Mouse (Mus musculus) WW6 (cell line): ENCODE measurements around the gene Mvb12b.
A peak's percentile ranks its signal among the peaks of the same experiment; 100 is the strongest.
"Not testable (repeated sequence)": the region's sequence is repeated elsewhere in the genome, so short reads cannot be mapped to it uniquely, and the experiment has no call there.

Source experiments
- DNase-seq: peaks from one replicate; pipeline ENCODE4 v3.0.0-alpha.2; 2013; ENCODE audit warnings: low read depth, low spot score

Mvb12b gene

GRCm38 (mm10) chr2:33887328-33888099 is at the start of gene Mvb12b:
Gene Mvb12b, minus strand, starts transcription at chr2:33887946.
- DNase-seq, result no peak

DNA sequence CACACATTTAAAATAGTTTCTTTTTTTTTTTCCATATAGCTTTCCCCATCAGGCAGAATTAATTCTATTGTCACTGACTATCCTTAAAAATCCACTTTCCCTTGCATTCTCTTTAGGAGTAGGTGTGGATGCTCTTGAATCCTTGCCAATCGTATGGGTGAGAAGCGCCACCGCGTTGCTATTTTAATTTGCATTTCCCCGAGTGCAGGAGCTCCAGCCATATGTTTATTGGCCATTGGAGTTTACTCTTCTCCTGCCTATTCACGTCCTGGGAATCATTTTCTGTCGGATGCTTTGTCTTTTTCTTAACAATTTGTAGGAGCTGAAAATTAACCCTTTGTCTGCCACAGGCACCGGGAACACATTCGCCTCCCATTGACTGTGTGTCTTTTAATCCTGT is 48.0 kb upstream of the Mvb12b start:
- no peak for DNase-seq

DNA sequence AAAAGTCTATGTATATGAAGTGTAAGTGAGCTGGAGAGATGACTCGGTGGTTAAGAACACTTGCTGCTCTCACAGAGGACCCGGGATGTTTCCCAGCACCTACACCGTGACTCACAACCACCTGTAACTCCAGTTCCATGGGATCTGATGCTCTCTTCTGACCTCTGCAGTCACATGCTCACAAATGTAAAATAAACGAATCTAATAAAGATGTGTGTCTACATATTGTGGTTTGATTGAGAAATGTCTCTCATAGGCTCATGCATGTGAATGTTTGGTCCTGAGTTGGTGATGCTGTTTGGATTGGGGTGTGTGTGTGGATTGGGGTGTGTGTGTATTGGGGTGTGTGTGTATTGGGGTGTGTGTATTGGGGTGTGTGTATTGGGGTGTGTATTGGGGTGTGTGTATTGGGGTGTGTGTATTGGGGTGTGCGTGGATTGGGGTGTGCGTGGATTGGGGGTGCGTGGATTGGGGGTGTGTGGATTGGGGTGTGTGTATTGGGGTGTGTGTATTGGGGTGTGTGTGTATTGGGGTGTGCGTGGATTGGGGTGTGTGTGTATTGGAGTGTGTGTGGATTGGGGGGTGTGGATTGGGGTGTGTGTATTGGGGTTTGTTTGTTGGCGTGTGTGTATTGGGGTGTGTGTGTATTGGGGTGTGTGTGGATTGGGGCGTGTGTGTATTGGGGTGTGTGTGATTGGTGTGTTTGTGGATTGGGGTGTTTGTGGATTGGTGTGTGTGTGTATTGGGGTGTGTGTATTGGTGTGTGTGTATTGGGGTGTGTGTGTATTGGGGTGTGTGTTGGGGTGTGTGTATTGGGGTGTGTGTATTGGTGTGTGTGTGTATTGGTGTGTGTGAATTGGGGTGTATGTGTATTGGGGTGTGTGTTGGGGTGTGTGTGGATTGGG is 46.1 kb upstream of the Mvb12b start:
- DNase-seq, result no peak

DNA sequence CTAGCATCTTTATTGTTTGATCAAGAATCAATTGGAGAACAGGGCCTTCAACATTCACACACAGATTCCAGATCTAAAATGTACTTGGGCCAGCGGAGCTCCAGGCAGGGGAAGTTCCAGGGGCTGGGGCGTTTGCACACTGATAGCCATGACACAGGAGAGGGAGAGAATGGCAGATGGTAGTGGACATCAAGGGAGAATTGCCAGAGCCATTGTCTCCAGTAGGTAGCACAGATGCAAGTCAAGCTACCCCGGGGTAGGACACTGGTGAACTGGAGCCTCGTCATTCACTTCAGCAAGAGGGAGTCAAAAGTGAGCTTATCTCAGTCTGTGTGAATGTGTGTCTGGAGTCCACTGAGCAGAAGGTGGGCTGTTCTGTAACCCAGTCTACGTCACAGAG is 43.4 kb upstream of the Mvb12b start:
- no peak for DNase-seq

DNA sequence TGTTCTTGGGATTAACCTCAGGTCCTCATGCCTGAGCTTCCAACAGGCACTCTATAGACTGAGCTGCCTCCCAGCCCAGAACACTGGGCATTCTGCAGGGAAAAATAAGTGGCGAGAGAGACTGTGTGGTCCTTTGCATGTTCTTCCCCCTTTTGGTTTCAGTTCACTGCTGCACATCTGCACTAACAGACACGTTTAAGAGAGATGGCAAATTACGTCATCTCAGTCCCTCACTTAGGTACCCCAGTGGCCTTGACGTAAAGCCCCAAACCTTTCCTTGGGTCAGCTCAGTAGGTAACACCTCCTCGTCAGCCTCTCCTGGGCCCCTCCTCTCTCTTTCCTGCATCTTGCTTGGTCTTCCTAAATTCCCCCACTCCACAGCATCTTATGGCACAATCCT is 37.5 kb upstream of the Mvb12b start:
- DNase-seq, result no peak

- no peak for DNase-seq
These were observed 35.7 kb upstream of the Mvb12b start for GRCm38 (mm10) chr2:33923482-33923881.

DNA sequence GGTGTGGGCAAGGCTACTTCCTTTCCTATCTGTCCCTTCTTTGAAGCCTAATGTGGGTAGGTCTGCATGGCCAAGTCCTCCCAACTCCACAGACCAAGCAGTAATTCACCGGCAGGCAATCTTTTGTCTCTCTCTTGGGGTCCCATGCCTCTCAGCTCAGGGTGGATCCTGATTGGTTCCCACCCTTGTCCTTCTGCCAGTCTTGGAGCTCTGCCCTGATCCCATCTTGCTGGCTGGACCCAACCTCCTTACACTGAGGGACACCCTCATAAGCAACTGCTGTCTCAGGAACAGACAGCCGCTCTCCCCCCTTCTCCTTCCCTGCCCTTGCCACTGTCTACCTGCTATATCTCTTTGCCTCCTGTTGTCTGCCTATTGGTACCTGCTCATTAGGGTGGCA is 34.7 kb upstream of the Mvb12b start:
- DNase-seq, result no peak

DNA sequence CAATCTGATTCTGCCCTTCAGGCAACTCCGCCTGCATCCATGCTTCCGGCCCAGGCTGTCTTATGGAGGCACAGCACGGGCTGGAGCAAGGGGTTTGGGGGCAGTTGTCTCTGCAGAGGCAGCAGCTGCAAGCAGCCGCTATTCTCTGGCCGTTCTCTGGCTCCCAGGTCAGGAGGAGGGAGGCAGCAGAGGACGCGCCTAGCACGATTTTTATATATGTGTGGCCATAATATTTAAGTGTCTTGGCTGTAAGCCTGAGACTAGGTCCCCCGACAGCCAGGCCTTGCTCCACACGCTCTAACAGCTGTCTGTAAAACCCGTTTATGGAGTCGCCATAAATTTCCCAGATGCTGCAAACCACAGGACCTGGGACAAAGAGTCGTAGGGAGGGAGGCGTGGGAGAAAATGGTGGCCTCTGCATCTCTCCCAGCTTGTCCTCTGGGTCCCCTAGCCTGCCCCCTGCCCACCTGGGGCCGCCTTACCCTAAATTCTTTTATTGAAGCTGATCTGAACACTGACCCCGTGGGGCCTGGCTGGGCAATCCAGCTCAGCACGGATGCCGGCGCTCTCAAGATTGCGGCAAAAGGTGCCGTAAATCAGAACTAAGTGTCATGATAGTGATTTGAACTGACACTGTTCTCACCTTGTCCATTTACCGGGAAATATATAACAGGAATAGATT is 32.3 kb upstream of the Mvb12b start:
- no peak for DNase-seq

GRCm38 (mm10) chr2:33918824-33919223 is 31.1 kb upstream of the Mvb12b start:
- no peak for DNase-seq

DNA sequence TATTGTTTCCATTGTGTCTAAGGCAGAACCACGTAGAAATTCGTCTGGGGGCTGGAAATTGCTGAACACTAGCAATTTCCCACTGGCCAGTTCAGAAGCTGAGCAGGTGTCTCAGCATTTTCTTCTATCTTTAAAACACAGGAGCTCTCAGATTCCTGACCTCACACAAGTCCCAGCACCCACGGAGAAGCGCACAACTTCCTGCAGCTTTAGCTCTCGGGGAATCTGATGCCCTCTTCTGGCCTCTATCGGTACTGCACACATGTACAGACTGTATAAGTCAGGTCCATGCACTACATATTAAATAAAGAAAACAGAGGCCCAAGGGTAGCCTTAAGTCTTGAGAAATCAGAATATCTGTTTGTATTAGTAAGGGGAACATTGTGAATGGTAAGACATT is 30.6 kb upstream of the Mvb12b start:
- DNase-seq, result peak; percentile 55

GRCm38 (mm10) chr2:33916603-33917002 is 28.9 kb upstream of the Mvb12b start:
- no peak for DNase-seq

DNA sequence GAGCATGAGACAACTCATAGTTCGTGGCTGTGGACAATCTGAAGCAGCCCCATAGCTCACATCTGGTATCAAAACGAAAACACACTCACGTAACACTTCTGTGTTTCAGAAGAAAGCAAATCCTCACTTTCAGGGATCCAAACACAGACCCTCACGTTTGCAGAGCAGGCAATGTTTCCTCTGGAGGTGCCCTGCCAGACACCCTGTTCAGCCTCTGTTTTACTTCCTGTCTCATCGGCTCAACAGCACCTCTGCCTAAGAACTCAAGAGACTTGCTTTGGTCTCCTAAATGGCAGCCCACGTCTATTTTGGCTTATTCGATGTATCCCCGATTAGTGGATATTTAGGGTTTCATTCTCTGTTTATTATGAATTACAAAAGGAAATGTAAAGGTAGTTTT is 27.3 kb upstream of the Mvb12b start:
- no peak for DNase-seq

DNA sequence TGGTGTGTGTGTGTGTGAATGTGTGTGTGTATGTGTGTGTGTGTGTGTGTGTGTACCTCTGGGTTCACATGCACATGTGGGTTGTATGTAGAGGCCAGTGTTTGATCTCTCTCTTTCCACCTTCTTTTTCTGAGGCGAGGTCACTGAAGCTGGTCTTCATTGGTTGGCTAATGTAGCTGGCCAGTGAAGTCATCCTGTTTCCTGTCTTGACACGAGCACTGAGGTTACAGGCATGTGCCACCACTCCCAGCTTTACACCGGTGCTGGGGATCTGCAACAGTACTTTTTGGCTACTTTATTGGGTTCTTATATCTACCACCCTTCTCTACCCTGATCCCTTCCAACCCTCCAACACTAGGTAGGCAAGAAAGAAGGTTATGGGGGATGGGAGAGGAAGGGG is 26.6 kb upstream of the Mvb12b start:
- DNase-seq, result no peak

- DNase-seq, result not testable (repeated sequence)
These were observed 25.9 kb upstream of the Mvb12b start for GRCm38 (mm10) chr2:33913598-33913997.

GRCm38 (mm10) chr2:33912741-33913140 is 25.0 kb upstream of the Mvb12b start:
- DNase-seq, result no peak

- no peak for DNase-seq
These were observed 20.6 kb upstream of the Mvb12b start for GRCm38 (mm10) chr2:33908374-33908773.

DNA sequence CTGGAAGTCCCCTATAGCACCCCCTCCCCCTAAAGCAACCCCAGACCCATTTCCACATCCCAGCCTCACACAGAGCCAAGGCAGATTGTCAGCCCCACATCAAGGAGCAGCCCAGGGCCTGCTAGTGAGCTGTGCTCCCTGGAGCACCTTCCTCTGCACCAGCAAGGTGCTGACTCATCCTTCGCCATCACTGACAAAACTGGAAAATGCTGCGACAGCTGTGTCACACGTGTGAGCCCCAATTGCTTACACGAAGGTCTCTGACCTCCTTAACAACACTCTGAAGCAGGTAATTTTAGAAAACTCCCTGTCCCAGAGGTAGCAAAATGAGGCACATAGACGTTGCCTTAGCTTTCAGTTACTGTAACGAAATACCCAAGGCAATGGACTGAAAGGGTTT is 19.4 kb upstream of the Mvb12b start:
- no peak for DNase-seq

DNA sequence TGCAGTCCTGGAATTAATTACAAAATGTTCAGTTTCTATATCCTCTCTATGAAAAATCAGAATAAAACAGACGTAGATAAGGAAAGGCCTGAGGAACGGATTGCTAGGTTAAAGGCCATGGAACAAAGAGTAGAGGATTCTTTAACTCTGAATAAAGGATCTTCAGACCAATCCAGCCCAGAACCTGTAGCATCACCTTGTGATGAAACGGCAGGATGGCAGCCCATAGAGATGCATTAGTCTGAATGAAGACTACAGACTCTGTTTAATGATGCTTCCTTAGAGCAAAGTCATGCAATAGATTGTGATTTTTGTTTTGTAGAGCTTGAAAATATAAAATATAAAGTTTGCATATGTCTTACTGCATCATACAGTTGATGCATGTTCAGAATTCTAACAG is 8.1 kb upstream of the Mvb12b start:
- DNase-seq, result no peak

- no peak for DNase-seq
These were observed 5.4 kb upstream of the Mvb12b start for GRCm38 (mm10) chr2:33893151-33893550.

GRCm38 (mm10) chr2:33892354-33892753 is 4.6 kb upstream of the Mvb12b start:
- DNase-seq, result no peak

DNA sequence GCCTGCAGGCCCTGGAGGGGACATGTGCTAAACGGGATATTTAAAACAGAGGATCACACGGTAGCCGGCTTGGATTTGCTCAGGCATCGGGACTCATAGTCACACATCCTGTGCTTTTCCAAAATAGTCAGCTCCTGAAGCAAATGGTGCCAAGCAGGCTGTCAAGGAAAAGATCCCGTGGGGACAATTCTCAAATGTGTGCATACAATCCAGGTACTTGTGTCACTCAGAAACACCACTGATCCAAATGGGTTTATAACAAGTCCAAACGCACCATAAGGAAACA is 297 bp upstream of the Mvb12b start:
- no peak for DNase-seq
